Mouse (Mus musculus): ENCODE measurements around the gene Hoxa10.

DNA sequence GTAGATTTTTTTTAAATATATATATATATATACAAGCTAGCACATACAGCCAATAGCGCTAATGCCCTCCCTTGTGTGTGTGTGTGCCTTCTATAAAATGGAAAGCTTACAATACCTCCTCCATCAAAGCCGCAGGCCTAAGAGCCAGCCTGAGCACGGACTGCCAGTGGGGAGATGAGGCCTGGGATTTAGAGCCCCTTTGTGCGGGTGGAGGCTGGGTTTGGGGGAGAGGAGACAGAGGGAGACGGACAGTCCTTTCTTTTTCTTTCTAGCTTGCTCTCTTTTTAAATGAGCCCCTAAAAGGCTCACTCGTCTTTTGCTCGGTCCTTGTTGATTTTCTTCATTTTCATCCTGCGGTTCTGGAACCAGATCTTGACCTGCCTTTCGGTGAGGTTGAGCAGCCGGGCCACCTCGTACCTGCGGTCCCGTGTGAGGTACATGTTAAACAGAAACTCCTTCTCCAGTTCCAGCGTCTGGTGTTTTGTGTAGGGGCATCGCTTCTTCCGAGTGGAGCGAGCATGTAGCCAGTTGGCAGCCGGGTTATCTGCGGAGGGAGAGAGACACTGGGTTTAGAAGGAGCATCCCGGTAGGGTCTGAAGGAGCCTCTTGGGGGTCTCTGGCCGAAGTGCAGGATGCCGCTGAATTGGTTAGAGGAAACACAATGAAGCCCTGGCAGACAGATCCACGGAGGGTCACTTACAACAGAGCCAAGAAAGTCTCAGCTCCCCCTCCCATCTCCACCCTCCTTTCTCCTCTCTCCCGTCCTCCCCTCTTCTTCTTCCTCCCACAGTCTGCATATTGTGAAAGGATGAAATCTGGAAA lies 16.5 kb downstream of the Hoxa10 start:
- TF ChIP-seq POLR2A (IDR thresholded peaks at IDR 0.05; ENCODE audit: low read depth, low read length), result no peak
- TF ChIP-seq CTCF (IDR thresholded peaks at IDR 0.05; ENCODE audit: borderline replicate concordance, insufficient read depth, low read length), result no peak

All from embryonic fibroblast, embryonic 13.5 days (primary cell).